Mouse (Mus musculus) thymus, adult 18-20 months (tissue): ENCODE results near the gene Mroh3.

Experiments
- DNase-seq, 2 experiments: peaks; one replicate each; pipeline ENCODE4 v3.0.0; 2022; ENCODE audit warnings: mixed read lengths in 2 of 2

Gene Mroh3

GRCm38 (mm10) chr1:136212803-136213202, at the start of gene Mroh3:
Mroh3 (minus strand) TSS chr1:136212828.
- no peak for DNase-seq

GRCm38 (mm10) chr1:136260635-136261238, 48.1 kb upstream of the Mroh3 start, which contains the start of gene Gpr25:
Gpr25 (minus strand) TSS chr1:136260873.
- DNase-seq, result no peak

GRCm38 (mm10) chr1:136259893-136260634, 47.4 kb upstream of the Mroh3 start:
- DNase-seq, result no peak

- no peak for DNase-seq
These were observed 46.9 kb upstream of the Mroh3 start for GRCm38 (mm10) chr1:136259543-136259892.

GRCm38 (mm10) chr1:136258495-136258894, 45.9 kb upstream of the Mroh3 start:
- DNase-seq, result peak; percentile 37 to 60

- DNase-seq, result peak in 1 of 2 experiments; percentile 33
These were observed 43.0 kb upstream of the Mroh3 start for GRCm38 (mm10) chr1:136255657-136256056.

GRCm38 (mm10) chr1:136255174-136255573, 42.5 kb upstream of the Mroh3 start:
- no peak for DNase-seq

GRCm38 (mm10) chr1:136254503-136255065, 42.0 kb upstream of the Mroh3 start:
- DNase-seq, result no peak

- peak in 1 of 2 experiments; percentile 56 for DNase-seq
These were observed 40.8 kb upstream of the Mroh3 start for GRCm38 (mm10) chr1:136253472-136253871.

- no peak for DNase-seq
These were observed 37.0 kb upstream of the Mroh3 start for GRCm38 (mm10) chr1:136249662-136250061.

- DNase-seq, result no peak
These were observed 34.8 kb upstream of the Mroh3 start for GRCm38 (mm10) chr1:136247393-136247792.

GRCm38 (mm10) chr1:136244469-136244868, 31.8 kb upstream of the Mroh3 start:
- DNase-seq, result no peak

- no peak for DNase-seq
These were observed 29.2 kb upstream of the Mroh3 start for GRCm38 (mm10) chr1:136241801-136242200.

- DNase-seq, result no peak
These were observed 25.9 kb upstream of the Mroh3 start for GRCm38 (mm10) chr1:136238495-136238894.

- DNase-seq, result no peak
These were observed 22.0 kb upstream of the Mroh3 start for GRCm38 (mm10) chr1:136234595-136235092.

GRCm38 (mm10) chr1:136233892-136234594, 21.4 kb upstream of the Mroh3 start, which contains the start of gene Inava:
Inava (minus strand) TSS chr1:136234264.
- peak in 1 of 2 experiments; percentile 29 for DNase-seq

GRCm38 (mm10) chr1:136232986-136233790, 20.6 kb upstream of the Mroh3 start:
- DNase-seq, result no peak

GRCm38 (mm10) chr1:136232285-136232926, 19.8 kb upstream of the Mroh3 start:
- no peak for DNase-seq

- DNase-seq, result no peak
These were observed 19.0 kb upstream of the Mroh3 start for GRCm38 (mm10) chr1:136231596-136231995.

- DNase-seq, result no peak
These were observed 17.6 kb upstream of the Mroh3 start for GRCm38 (mm10) chr1:136230201-136230600.

- no peak for DNase-seq
These were observed 16.4 kb upstream of the Mroh3 start for GRCm38 (mm10) chr1:136229040-136229373.
